Mouse (Mus musculus): ENCODE measurements at regions not wholly inside any gene's neighbourhood (a gene's known extent, or its start where the extent isn't known, plus 50 kb on each side); places are given as distances from the start of the nearest gene placed in this dataset.
A peak's percentile ranks its signal among the peaks of the same experiment; 100 is the strongest.
"Not testable (repeated sequence)": the region's sequence is repeated elsewhere in the genome, so short reads cannot be mapped to it uniquely, and the experiment has no call there.

DNA sequence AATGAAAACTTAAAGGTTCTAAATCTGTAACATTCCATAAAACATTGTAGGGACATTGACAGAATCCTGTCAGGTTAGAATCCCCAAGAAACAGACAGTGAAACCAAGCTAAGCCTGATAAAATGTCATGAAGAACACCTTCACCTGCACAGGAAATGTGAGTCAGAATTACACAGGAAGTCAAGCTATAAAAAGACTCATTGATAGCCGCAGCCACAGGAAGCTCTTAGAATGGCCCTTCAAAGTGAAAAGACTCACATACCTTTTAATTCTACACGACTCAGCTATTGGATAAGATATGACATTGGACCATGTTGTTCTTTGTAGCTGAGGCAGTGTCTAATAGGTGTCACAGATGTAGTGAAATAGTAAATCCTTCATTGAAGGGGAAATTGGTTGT lies 55.3 kb downstream of the Spin2c start:
- peak; percentile 58 for DNase-seq (ENCODE audit: low read depth, low spot score)

DNA sequence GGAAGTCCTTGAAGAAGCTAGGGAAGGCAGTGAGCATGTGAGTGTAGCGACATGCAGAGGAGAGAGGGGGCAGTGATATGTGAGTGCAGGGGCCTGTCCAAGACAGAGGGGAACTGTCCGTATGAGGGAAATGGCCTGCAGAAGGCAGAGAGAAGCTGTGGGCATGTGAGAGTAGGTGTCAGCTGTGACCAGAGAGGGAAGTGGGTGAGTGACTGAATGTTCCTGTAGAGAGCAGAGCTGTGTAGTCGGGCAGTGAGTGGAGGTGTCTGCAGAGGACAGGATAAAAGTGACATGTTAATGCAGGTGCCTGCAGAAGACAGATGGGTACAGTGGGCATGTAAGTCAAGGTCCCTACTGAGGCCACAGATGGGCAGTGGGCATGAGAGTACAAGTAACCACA lies 84.4 kb downstream of the Samt1 start:
- no peak for DNase-seq (ENCODE audit: low read depth, low spot score)

DNA sequence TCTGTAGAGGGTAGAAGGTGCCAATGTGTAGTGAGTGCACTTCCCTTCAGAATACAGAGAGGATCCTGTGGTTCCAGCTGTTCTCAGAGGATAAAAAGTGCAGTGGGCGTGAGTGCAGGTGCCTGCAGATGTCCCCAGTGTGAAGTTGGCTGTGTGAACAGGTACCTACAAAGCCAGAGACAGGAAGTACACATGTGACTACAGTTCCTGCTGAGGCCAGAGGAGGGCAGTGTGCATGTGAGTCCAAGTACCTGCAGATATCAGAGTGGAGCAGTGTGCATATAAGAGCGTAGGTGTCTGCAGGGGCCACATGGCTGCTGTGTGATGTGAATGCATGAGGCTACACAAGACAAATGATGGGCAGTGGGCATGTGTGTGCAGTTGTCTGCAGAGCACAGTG lies 79.9 kb downstream of the Samt1 start:
- DNase-seq (ENCODE audit: low read depth, low spot score): peak; percentile 39

DNA sequence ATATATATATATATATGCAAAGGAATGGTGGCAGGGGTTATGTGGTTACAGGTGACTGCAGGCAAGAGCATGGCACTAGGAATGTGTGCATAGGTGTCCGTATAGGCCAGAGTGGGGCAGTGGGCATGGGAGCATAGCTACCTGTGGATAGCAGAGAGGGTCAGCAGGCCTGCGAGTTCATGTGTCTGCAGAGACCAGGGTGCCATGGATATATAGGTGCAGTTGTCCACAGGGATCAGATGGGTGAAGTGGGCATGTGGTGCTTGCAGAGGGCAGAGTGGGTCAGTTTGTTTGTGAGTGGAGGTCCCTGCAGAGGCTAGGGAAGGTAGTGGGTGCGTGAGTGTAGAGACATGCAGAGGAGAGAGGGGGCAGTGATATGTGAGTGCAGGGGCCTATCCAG lies 76.3 kb downstream of the Samt1 start:
- no peak for DNase-seq (ENCODE audit: low read depth, low spot score)

DNA sequence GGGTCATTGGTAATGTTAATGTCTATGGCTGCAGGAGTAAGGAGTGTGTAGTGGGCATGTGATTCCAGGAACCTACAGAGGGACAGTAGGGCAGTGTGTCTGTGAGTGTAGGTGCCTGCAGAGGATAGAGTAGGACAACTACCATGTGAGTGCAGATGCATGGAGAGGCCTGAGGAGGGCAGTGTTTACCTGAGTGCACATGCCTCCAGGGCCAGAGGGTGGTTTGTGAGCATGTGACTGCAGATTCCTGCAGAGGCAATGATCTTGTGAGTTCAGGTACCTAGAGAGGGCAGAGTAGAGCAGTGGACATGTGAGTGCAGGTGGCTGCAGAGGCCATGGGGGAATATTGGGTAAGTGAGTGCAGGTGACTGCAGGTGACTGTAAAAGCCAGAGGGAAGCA lies 75.1 kb downstream of the Samt1 start:
- DNase-seq (ENCODE audit: low read depth, low spot score): no peak

DNA sequence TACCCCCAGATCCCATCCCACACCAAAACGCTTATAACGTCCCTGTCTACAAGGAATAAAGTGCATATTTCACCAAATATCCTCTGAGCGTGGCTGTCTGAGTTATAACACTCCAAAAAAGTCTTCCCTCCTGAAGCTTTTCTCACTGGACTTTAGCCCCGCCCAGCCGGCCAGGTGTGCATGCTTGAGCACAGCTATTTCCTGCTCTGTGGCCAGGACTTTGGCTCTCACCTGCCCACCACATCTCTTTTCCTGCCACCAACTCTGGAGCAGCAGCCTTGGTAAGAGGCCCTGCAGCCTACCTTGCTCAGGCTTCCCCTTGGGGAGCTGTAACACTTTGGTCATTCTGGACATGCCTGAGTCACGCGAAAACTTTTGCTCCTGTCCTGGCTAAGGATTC lies 72.4 kb downstream of the Samt1 start:
- no peak for DNase-seq (ENCODE audit: low read depth, low spot score)

DNA sequence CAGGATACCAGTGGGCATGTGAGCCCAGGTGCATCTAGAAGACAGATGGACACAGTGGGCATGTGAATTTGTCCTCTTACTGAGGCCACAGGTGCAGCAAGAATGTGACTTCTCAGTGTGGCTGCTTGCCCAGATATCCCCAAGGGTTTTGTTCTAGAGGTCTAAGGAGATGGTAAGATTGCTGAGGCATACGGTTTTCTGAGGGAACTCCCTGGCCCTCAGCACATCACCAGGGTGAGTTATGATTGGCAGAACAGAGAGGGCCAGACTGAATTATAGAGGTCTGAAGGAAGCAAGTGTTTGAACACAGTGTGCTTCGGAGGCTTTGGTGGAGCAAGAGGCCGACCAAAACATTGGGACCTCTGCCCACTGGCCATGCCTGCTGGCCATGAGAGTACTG lies 71.3 kb downstream of the Samt1 start:
- DNase-seq (ENCODE audit: low read depth, low spot score): not testable (repeated sequence)
